Mouse (Mus musculus): Measurements from ENCODE around the gene Dnajb1.

The Dnajb1 gene

DNA sequence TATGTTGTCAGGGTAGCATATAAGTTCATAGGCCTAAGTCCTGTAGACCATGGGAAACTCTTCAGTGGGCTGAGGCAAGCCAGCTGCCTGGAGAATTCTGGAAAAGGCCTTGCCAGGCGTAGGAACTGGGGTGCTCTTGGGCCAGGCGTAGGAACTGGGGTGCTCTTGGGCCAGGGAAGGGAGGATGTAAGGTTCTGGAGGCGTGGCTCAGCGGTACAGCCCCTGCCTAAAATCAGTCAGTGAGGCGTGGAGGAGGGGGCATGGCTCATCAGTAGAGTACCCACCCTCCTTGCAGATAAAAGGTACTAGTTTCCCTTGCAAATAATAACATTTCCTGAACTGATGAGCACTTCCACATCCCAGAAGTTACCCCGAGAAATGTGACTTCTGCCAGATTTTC is 46.7 kb downstream of the Dnajb1 start:
- DNase-seq (ENCODE audit: low read depth, low spot score), result no peak

DNA sequence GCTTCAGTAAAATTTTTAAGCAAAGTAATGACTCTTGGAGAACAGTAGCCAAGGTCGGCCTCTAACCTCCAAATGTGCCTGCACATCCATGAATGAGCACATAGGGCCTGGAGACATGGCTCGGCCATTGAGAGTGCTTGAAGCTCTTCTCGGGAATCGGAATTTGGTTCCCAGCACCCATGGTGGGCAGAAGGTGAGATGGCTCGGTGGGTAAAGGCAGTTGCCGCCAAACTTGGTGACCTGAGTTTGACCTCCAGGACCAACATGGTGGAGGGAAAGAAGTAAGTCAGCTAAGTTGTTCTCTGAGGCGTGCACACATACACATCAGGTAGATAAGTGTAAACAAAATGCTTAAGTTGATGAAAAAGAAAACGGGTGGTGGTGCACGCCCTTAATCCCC is 48.0 kb downstream of the Dnajb1 start:
- DNase-seq (ENCODE audit: low read depth, low spot score), result no peak

DNA sequence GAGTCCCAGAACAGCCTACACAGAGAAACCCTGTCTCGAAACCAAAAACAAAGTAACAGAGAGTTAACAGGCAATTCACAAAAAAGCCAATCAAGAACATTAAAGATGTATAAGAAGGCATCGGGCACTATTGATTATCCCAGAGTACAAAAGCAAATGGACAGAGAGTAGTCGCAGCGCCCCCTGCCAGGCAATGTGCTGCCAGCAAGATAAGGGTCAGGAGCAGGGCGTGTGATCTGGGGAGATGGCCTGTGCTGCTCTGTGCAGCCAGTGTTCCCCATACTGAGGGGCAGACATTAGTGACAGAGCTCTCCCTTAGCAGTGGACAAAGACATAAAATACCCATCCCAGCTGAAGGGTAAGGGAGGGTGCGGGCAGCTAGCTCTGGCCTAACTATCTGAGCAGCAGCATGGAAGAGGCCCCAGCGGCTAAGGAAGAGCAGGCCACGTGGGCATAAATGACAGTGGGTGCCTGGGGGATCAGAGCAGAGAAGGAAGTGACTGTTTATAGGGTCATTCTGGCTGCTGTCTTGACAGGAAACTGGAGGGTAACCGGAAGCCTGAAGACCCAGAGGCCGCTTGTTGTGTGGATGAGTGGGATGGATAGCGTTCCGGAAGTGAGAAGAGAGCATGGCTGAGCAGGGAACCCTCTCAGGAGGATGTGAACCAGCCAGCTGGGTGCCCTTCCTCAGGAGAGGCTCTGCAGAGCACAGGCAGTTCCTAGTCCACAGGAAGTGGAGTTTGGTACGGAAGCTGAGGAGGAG is 48.7 kb downstream of the Dnajb1 start:
- no peak for DNase-seq (ENCODE audit: low read depth, low spot score)

DNA sequence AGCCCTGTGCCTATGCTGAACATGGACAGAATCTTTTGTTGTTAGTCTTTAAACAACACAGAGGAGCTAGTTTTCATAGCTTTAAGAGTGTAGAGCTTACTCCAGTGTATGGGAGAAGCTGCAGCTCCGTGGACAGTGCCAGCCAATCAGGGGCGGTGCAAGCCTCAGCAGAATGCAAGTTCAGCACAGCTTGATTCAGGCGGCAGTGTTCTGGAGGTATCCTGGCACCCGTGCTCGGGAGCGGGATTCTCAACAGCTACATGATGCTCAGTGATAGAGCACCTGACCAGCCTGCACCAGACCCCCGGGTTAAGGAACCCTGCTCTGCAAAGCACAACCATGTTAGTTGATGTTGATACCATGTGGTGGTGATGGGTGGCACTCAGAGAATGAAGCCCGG is 52.6 kb downstream of the Dnajb1 start:
- DNase-seq (ENCODE audit: low read depth, low spot score), result no peak

DNA sequence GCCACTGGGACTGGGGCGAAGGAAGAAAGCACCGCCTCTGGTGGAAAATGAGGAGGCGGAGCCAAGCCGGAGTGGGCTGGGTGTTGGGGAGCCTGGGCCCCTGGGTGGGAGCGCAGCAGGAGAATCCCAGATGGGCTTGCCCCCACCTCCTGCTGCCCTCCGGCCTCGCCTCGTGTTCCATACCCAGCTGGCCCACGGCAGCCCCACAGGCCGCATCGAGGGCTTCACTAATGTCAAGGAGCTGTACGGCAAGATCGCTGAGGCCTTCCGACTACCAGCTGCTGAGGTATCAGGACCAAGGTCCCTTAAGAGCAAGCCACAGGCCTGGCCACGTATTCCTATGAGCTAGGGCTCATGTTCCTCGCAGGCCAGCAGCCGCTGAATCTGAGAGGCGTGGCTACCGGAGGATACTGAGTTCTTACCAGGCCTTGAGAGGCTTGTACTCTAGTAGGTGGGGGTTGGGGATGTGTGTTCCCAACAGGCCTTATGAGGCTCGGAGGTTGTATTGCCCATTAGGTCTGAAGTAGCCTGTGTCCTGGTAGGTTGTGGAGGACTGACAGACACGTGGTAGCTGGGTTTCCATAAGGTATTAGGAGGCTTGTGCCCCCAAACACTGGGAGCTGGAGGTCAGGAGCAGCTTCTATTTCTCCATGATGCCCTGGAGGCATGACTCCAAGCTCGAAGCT is 53.1 kb downstream of the Dnajb1 start:
- no peak for DNase-seq (ENCODE audit: low read depth, low spot score)
